Mouse (Mus musculus) hindbrain, embryonic 16.5 days (tissue): ENCODE results near the gene Hbq1a. TPM values are rescaled to one million over a fixed set of nuclear protein-coding genes. Genes with fewer than 3 reads are reported as not detected.
A peak's percentile ranks its signal among the peaks of the same experiment; 100 is the strongest.

Source experiments
- ATAC-seq: fragments of 200-750 bp; cut with Nextera tagmentation; 2 replicates; pipeline ENCODE4 v1.8.0; 2017; ENCODE audit warnings: moderate TSS enrichment, moderate library complexity
- H3K27ac ChIP-seq: fragments of 300-500 bp; sonication (generic); 2 replicates; pipeline ENCODE4 v1.5.1; 2014; ENCODE audit warnings: low read depth, mild to moderate bottlenecking, control low read depth, low read length, moderate library complexity
- H3K27me3 ChIP-seq: fragments of 300-500 bp; sonication (generic); replicated peaks from 2 replicates; pipeline ENCODE4 v1.6.1; 2014; ENCODE audit warnings: low read length; ENCODE audit not compliant: control insufficient read depth, insufficient read depth
- H3K36me3 ChIP-seq: fragments of 300-500 bp; sonication (generic); 2 replicates; pipeline ENCODE4 v1.6.1; 2014; ENCODE audit warnings: mild to moderate bottlenecking, low read length, moderate library complexity, mixed read lengths; ENCODE audit not compliant: control insufficient read depth, insufficient read depth
- H3K4me1 ChIP-seq: fragments of 300-500 bp; sonication (generic); 2 replicates; pipeline ENCODE4 v1.6.1; 2014; ENCODE audit warnings: low read depth, low read length; ENCODE audit not compliant: control insufficient read depth, insufficient read depth
- H3K4me2 ChIP-seq: fragments of 300-500 bp; sonication (generic); 2 replicates; pipeline ENCODE4 v1.6.1; 2014; ENCODE audit warnings: mild to moderate bottlenecking, low read length, control low read depth, moderate library complexity
- H3K4me3 ChIP-seq: fragments of 300-500 bp; sonication (generic); 2 replicates; pipeline ENCODE4 v1.5.1; 2014; ENCODE audit warnings: mild to moderate bottlenecking, low read length, control low read depth, moderate library complexity
- H3K9ac ChIP-seq: fragments of 300-500 bp; sonication (generic); 2 replicates; pipeline ENCODE4 v1.6.1; 2014; ENCODE audit warnings: low read depth, mild to moderate bottlenecking, control low read depth, low read length, moderate library complexity
- H3K9me3 ChIP-seq: fragments of 300-500 bp; sonication (generic); 2 replicates; pipeline ENCODE4 v1.6.1; 2014; ENCODE audit warnings: mild to moderate bottlenecking, low read length, moderate library complexity; ENCODE audit not compliant: control insufficient read depth
- WGBS: fragments of 180-500 bp; shearing (Covaris S2); extraction: QIAGEN DNeasy Blood & Tissue Kit; methylation state at CpG from one replicate; pipeline ENCODE4 v1.1.7; 2014; 5-methylcytosine and 5-hydroxymethylcytosine counted together
- polyA plus RNA-seq: library from polyadenylated mRNA; unstranded; fragments of >200 nt; fragmentation: Nextera tagmentation; extraction: Ambion mirVana; gene quantifications from 2 replicates; pipeline ENCODE4 v1.2.1, GENCODE M21; 2015

The Hbq1a gene
- polyA plus RNA-seq, 1 experiment from 2014 or later, result 2.0 TPM

DNA sequence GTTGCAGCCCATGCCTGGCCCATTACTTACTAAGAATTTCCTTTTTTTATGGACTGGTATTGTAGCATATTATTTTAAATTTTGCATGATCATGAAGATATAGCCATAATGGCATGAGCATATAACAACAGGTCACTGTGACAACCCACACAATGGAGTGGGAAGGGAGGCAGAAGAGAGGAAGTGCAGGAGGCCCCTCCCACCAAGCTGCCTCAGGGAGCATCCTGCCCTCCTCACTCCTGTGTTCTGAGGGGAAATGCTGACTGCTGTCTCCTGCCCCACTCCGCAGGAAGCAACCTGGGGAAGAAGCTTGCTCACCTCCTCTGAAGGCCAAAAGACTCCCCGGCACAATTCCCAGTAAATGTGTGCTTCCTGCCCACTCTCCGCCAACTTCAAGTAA, 10.1 kb downstream of the Hbq1a start:
- WGBS, result 76% methylated on average over 3 of the region's 3 CpGs
- no peaks in the 10 kb centered on the region for H3K9me3 ChIP-seq
- H3K4me3 ChIP-seq, result no peak overlapping the region

DNA sequence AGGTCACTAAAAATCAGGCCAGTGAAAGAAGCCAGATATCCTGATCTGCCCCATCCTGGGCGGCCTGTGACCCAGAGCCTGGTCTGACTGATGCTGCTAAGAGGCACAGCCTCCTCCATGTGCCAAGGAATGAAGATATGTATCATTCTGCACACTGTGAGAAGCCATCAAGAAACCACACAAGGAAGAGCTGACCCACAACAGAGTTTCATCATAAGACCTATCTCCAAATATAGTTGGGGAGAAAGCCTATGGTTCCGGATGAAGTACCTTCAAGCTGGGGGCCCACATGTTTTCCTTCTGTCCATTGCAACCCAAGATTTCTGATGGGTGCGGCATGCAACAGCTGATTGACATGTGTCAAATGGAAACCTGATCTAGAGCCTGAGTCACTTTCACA, 16.1 kb downstream of the Hbq1a start:
- Histone ChIP-seq H3K4me2 (no peak overlapping the region), H3K36me3 (no peaks in the 10 kb centered on the region), H3K27me3 (no peaks in the 10 kb centered on the region), H3K9ac (no peak overlapping the region), H3K27ac (no peak overlapping the region), H3K9me3 (no peaks in the 10 kb centered on the region), H3K4me3 (no peak overlapping the region), H3K4me1 (no peaks in the 10 kb centered on the region)
- WGBS, result 87% methylated on average over 3 of the region's 3 CpGs
- ATAC-seq, result no peak

More for the DNA sequence above, 10.1 kb downstream of the Hbq1a start:
- H3K9ac ChIP-seq, result no peak overlapping the region
- no peaks in the 10 kb centered on the region for H3K36me3 ChIP-seq
- no peak for ATAC-seq
- H3K27ac ChIP-seq, result no peak overlapping the region
- H3K4me2 ChIP-seq, result no peak overlapping the region
- H3K4me1 ChIP-seq, result no peaks in the 10 kb centered on the region
- H3K27me3 ChIP-seq, result no peaks in the 10 kb centered on the region

DNA sequence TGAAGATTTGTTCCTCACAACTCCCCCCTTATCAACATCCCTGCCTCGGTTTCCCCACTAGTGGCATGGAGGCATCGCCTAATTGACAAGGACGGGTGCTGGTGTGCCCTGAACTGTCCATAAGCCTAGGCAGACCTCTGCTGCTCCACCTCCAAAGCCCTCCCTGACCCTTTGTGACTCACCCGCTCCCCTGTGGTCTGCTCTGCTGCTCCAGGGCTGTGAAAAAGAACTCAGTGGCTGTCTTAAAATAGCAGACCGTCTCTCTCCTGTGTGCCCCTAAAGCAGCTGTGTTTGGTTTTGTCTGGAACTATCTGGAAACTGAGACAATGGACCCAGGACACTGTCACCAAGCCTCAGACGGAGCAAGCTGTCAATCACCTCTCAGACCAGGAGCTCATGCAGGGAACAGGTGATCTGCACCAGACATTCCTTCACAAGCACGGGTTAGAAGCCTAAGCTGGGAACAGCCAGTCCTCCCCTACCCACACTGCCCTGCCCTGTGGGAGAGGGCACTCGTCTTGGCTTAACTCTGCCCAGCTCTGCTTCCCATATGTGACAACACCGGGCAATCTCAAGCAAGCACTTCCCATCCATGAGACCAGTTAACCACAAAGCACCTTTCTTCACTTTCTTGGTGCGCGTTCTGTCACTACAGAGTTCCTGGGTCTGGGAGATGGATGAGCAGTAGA, 20.8 kb downstream of the Hbq1a start:
- no peak for ATAC-seq
- no peaks in the 10 kb centered on the region for H3K27me3 ChIP-seq
- H3K27ac ChIP-seq, result no peak overlapping the region
- no peaks in the 10 kb centered on the region for H3K9me3 ChIP-seq
- no peaks in the 10 kb centered on the region for H3K4me1 ChIP-seq
- 62% methylated on average over 11 of the region's 11 CpGs for whole genome bisulfite sequencing
- H3K4me2 ChIP-seq, result no peak overlapping the region
- H3K4me3 ChIP-seq, result no peak overlapping the region
- H3K9ac ChIP-seq, result no peak overlapping the region; the same call in 1 of the 2 replicates
- no peaks in the 10 kb centered on the region for H3K36me3 ChIP-seq

DNA sequence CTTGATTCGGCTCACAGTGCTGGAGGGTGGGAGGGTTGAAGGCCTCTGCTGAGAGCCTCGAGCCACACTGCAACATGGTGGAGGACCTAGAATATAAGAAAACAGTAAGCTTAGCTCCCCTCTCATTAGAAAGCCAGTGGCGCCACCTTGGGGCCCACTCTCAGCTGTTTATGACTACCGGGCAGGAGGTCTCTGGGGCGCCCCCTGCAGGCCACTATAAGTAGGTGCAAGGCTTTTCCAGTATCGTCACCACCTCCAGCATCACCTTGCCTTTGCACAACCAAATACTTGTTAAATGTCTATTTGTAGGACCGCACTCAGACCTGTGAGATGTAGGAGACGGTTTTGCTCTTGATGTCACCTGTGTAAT, 21.3 kb downstream of the Hbq1a start:
- Histone ChIP-seq H3K9ac (no peak overlapping the region), H3K36me3 (no peaks in the 10 kb centered on the region), H3K4me1 (no peaks in the 10 kb centered on the region), H3K27me3 (no peaks in the 10 kb centered on the region), H3K9me3 (no peaks in the 10 kb centered on the region), H3K4me3 (no peak overlapping the region), H3K4me2 (no peak overlapping the region), H3K27ac (no peak overlapping the region)
- ATAC-seq, result no peak
- WGBS, result 39% methylated on average over 8 of the region's 8 CpGs

GRCm38 (mm10) chr11:32324609-32325008, 24.7 kb downstream of the Hbq1a start:
- Histone ChIP-seq H3K9ac (peak overlapping the region; percentile 47), H3K36me3 (no peaks in the 10 kb centered on the region), H3K27me3 (no peaks in the 10 kb centered on the region), H3K9me3 (no peaks in the 10 kb centered on the region), H3K4me1 (no peaks in the 10 kb centered on the region), H3K4me2 (peak overlapping the region; percentile 40), H3K27ac (no peak overlapping the region), H3K4me3 (no peak overlapping the region)
- peak; percentile 89 for ATAC-seq
- WGBS, result 11% methylated on average over 15 of the region's 15 CpGs

DNA sequence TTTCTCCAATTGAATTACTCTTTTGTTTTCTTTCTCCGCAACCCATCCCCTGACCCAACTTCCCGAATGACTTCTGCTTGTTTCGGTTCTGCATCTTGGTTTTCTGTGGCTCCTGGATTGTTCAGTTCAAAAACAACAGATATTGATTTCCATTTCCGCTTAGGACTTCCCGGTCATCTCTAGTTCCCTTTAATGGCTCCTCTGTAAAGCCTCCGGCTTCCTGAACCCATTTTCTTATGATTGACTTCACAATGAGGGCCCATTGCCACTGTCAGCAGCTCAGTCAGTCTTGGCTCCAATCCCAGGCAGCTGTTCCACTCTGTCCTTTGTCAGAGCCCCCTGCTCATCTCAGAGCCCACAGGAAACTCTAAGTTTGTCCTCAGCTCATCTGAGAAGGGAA, 31.2 kb downstream of the Hbq1a start:
- H3K27me3 ChIP-seq, result no peaks in the 10 kb centered on the region
- no peaks in the 10 kb centered on the region for H3K36me3 ChIP-seq
- WGBS, result 28% methylated on average over 6 of the region's 6 CpGs
- H3K4me2 ChIP-seq, result no peak overlapping the region
- no peaks in the 10 kb centered on the region for H3K9me3 ChIP-seq
- no peak overlapping the region for H3K9ac ChIP-seq
- peak; percentile 73 for ATAC-seq
- no peak overlapping the region for H3K4me3 ChIP-seq
- H3K27ac ChIP-seq, result no peak overlapping the region
- H3K4me1 ChIP-seq, result peaks cover 5% of the 10 kb centered on the region

GRCm38 (mm10) chr11:32331861-32332260, 32.0 kb downstream of the Hbq1a start:
- H3K27ac ChIP-seq, result no peak overlapping the region
- no peak overlapping the region for H3K4me2 ChIP-seq
- H3K27me3 ChIP-seq, result no peaks in the 10 kb centered on the region
- peaks cover 5% of the 10 kb centered on the region for H3K4me1 ChIP-seq
- ATAC-seq, result no peak; the same call in 1 of the 2 replicates
- 51% methylated on average over 5 of the region's 5 CpGs for WGBS
- no peaks in the 10 kb centered on the region for H3K36me3 ChIP-seq
- H3K9ac ChIP-seq, result no peak overlapping the region
- no peak overlapping the region for H3K4me3 ChIP-seq
- H3K9me3 ChIP-seq, result no peaks in the 10 kb centered on the region

DNA sequence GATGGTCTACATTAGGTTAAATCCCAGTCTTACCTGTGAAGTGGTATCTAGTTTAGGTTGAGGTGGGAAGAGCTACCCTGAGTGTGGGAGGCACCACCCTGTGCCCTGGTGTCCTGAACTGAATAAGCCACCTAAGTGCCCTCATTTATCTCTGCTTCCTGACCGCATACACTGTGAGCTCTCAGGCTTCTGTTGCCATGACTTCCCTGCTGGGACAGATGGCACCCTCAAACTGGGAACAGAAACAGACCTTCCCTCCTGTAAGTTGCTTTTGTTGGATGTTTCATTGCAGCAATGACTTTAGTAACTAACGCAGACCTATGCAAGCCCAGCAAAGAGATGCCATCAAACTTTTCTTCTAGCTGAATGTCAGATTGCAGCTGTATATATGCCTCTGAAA, 33.4 kb downstream of the Hbq1a start:
- no peaks in the 10 kb centered on the region for H3K27me3 ChIP-seq
- H3K9me3 ChIP-seq, result no peaks in the 10 kb centered on the region
- WGBS, result 62% methylated on average over 2 of the region's 2 CpGs
- no peak overlapping the region for H3K4me2 ChIP-seq
- H3K27ac ChIP-seq, result no peak overlapping the region
- no peak overlapping the region for H3K9ac ChIP-seq
- ATAC-seq, result no peak
- peaks cover 5% of the 10 kb centered on the region for H3K4me1 ChIP-seq
- H3K4me3 ChIP-seq, result no peak overlapping the region
- H3K36me3 ChIP-seq, result no peaks in the 10 kb centered on the region

- ATAC-seq, result no peak
- Histone ChIP-seq H3K9ac (no peak overlapping the region), H3K4me2 (no peak overlapping the region), H3K9me3 (no peaks in the 10 kb centered on the region), H3K4me1 (no peaks in the 10 kb centered on the region), H3K36me3 (no peaks in the 10 kb centered on the region), H3K27me3 (no peaks in the 10 kb centered on the region), H3K27ac (no peak overlapping the region), H3K4me3 (no peak overlapping the region)
- 91% methylated on average over 6 of the region's 6 CpGs for WGBS
Observed at GRCm38 (mm10) chr11:32336435-32336907, 36.6 kb downstream of the Hbq1a start.
